Mouse (Mus musculus) brain, embryonic 18.5 days (tissue): ENCODE measurements around the gene Tgtp1.
"Not testable (repeated sequence)": the region's sequence is repeated elsewhere in the genome, so short reads cannot be mapped to it uniquely, and the experiment has no call there.

Experiments
- DNase-seq: peaks from one replicate; pipeline ENCODE4 v3.0.0-alpha.2; 2012; ENCODE audit warnings: low read depth, low spot score

The Tgtp1 gene

DNA sequence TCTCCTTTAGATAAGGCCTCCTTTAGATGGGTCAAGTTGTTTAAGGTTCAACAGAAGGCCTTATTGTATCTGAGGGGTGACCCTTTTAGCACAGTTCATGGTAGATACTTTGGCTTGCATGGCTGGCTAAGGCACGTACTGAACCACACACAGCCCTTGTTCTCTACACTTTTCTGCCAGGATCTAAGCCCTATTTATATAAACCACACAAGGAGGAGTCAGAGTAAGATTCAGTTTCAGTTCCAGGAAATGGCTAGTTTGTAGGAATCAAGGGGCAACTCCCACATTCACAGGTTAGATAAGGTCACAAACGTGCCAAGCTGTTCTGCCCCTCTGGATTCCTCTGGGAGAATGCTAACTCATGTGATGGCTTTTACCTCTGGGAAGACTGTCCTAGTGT lies at the start of gene Tgtp1:
Gene Tgtp1 (minus strand): TSS at position 155 of the 400 bp plus-strand sequence.
- not testable (repeated sequence) for DNase-seq

DNA sequence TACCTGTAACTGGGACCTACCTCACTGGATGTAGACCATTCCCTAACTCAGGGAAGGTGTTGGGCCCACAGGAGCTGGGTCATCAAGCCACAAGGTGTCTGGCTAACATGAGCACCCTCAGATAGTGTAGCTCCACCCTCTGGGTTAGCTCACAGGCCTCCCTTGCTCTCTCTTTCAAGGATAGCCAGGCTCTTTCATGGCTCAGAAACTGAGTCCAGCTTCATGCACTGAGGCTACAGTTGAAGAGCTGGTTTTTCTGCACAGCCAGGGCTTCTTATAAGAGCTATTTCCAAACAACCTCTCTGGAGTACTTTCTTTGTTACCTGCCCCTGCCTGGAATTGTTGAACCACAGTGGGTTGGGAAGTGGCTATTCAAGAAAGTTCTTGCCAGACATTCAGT lies 18.1 kb upstream of the Tgtp1 start:
- not testable (repeated sequence) for DNase-seq

DNA sequence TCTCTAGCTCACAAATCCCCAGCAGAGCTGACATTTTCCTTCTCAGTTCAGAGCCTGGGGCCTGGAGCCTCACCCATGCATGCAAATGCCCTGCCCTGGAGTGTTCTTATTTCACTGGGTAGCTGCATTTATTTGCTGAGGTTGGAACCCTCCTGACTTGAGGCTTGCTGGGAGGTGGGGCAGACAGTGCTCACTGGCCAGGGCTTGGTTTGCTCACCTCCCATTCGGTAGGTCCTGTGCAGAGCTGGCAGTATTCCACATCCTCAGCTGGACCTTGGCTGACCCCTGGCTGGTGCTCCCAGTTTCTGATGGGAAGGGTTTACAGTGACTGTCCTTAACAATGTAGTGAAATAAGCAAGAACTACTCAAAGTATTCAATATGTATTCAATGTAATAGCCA lies 12.8 kb upstream of the Tgtp1 start:
- not testable (repeated sequence) for DNase-seq

DNA sequence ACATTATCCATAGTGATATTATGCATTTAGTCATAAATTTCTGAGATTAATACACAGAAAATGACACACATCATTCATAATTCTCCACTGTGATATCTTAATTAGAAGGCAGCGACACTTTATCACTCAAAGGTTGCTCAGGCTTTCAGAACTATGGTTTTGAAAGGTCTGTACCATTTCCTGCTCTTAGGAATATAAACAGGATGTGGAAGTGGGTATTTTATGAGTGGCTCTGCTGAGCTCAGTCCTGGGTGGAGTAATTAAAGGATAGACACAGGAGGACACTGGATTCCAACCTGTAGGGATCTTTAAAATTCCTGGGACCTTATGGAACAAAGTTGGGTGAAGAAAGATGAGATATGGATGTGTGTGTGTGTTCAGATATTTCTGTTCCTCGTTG lies 12.3 kb upstream of the Tgtp1 start:
- DNase-seq: not testable (repeated sequence)

DNA sequence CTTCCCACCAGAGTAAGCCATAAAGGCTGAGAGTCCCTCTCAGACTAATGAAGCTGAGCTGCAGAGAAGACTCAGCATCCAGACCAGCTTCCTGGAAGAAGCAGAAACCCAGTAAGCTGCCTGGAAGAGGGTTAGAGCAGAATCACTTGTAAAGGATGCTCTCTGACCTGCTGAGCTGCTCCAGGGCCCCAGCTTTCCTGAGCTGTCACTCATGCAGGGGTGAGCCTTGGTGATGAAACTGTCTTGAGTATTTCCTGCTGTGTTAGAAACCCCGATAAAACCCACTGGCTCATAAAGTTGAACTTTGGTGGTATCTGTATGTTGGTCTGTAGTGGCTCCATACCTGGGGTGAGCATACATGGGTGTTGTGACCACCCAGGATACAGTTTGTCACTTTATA lies 6.4 kb upstream of the Tgtp1 start:
- DNase-seq: not testable (repeated sequence)

DNA sequence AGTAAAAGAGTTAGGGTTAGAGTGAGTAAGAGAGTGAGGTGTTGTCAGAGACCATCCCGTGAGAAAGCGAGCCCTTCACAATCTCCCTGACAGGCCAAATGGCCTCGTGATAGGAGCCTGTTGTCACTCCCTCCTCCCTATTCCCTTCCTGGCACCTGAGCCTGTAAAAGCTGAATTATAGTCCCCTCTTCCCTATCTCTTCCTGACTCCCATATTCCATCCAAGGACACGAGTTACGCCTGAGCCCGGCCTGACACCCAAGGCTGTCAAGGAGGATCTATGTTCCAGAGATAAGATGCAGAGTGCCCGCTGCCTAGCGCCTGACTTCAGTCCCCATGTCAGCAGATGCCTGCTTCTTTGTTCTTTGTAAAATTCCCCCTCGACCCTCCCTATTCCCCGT lies 676 bp downstream of the Tgtp1 start:
- not testable (repeated sequence) for DNase-seq

DNA sequence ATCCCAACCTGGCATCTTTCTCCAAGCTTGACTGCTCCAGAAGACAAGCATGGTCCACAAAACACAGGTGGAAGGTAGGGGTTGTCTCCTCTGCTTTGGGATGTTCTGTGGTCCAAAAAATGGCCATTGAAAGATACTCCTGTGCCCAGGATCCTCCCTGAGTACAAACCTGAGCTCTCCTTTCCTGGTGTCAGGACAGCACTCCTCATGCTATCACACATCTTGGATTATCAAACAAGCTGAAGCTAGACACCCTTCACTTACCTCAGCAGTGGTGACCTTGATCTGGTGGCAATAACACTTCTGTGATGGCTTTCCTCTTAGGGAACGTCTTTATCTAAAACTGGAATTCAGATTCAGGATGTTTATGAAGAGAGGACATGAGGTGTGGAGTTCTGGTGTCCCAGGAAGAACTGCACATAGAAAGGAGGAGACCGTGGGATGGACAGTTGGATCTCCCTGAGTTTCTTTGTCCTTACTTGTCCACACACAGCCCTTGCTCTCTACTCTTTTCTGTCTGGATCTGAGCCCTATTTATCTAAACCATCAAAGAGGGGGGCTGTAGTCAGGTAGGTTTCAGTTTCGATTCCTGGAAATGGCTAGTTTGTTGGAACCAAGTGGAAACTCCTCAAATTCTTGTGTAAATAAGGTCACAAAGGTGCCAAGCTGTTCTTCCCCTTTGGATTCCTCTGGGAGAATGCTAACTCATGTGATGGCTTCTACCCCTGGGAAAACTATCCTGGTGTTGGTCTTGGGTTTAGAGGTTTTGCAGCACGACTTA lies 2.0 kb downstream of the Tgtp1 start, which contains the start of gene Gm12185:
Gene Gm12185 (minus strand): TSS at position 487 of the 781 bp plus-strand sequence.
- not testable (repeated sequence) for DNase-seq

DNA sequence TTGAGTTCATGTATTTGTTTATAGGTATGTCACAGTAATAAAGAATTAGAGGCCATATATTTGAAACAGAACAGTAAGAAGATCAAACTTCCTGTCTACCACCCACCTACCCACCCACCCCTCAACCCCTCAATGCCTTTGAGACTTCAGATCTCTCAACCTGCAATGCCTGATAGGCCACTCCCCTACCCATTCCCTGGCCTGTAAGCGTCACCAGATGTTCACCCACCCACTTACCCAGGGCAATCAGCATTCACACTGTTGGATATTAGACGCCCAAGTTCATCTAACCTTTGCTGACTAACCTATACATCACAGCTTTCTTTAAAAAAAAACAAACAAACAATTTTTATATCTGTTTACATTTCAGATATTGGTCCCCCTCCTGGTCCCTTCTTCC lies 4.0 kb downstream of the Tgtp1 start:
- not testable (repeated sequence) for DNase-seq

DNA sequence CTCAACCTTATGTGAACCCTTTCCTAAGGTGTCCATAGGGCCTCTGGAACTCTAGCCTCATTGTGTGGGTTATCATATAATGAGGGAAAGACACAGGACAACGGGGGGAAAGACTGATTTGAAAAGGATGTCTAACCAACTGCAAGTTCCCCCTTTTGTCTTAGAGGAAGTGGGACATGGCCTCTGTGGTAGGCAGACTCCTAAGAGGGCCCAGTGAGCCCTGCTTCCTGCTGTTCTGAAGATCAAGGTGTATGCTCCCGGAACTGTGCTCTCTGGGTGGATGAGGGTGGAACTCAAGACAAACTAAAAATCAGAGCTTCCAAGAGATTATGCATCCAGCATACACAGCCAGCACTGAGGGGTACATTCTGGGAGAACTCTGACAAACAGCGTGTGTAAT lies 5.8 kb downstream of the Tgtp1 start:
- DNase-seq: not testable (repeated sequence)

DNA sequence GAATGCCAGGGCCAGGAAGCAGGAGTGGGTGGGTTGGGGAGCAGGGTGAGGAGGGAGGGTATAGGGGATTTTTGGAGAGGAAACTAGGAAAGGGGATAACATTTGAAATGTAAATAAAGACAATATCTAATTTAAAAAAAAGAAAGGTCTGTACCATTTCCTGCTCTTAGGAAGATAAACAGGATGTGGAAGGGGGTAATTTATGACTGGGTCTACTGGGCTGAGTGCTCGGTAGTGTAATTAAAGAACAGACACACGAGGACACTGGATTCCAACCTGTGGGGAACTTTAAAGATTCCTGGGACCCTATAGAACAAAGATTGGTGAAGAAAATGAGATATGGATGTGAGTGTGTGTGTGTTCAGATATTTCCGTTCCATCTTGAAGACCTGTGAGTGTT lies 11.1 kb downstream of the Tgtp1 start:
- not testable (repeated sequence) for DNase-seq

DNA sequence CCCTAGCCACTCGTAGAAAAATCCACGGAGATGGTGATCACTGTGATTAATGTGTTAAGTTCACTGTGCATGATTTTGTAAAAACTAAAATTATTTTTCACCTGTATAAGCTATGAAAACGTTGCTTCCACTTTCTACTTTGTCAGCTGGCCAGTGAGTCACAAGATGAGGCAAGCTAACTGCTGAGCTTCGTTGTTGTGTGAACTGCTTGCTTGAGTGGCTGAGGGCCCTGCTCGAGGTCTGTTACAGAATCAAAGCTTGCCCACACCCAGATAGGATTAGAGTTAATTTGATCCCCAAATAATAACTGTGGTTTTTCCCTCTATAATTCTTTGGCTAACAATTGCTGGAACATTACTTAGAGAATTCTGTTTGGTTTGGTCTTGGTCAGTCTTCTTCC lies 13.9 kb downstream of the Tgtp1 start:
- DNase-seq: not testable (repeated sequence)

DNA sequence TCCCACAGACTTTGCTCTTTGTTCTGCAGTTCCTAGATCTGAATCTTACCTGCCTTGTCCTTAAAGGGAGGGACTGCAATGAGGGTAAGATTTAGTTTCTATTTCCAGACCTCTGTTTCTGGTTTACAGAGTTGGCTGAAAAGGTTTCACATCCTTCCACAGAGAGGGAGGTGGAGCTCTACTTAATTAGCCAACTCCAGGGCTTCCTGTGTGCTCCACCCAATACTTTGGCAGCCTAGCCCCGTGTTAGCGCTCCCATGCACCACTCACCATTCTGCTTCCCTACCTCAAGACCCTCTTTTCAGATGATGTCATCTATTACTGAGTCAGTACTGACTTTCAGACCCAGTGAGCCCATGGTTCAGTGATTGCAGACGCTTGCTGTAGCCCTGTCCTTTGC lies 14.7 kb downstream of the Tgtp1 start, which contains the start of gene 9930111J21Rik1:
Gene 9930111J21Rik1 (minus strand): TSS at position 148 of the 400 bp plus-strand sequence.
- not testable (repeated sequence) for DNase-seq

DNA sequence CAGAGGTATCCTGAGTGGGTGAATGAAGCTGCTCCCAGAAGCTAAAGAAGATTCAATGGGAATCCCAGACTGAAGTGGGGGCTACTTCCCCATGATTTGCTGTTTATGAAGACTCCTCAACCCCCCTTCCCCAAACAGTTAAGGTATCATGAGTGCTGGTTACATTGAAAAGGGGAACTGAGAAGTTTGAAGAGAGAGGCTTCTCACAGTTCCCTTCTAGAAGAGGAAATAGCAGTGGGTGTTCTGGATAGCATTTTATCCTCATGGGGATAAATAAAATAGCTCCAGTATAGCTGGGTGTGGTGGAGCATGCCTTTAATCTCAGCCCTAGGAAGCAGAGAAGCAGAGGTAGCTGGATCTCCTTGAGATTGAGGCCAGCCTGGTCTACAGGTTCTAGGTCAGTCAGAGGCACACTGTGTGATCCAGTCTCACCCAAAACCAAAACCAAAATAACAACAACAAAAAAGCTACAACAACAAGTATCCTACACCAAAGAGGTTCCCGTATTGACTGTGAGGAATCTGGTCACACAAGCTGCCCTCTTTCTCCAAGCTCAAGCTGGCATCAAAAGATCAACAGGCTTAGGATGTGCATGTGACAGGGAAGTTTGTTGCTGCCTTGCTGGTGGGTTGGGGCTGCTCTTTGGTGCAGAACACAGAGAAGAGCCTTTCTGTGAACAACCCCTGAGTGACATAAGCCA lies 15.6 kb downstream of the Tgtp1 start, which contains the start of gene Olfr56:
Gene Olfr56 (plus strand): TSS at position 650 of the 700 bp plus-strand sequence.
- DNase-seq: not testable (repeated sequence)

DNA sequence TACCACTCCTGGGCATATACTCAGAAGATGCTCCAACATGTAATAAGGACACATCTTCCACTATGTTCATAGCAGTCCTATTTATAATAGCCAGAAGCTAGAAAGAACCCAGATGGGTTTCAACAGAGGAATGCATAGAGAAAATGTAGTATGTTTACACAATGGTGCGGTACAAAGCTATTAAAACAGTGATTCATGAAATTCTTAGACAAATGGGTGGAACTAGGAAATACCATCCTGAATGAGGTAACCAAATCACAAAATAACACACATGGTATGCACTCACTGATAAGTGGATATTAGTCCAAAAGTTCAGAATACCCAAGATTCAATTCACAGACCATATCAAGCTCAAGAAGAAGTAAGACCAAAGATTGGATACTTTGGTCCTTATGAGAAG lies 19.3 kb downstream of the Tgtp1 start:
- DNase-seq: not testable (repeated sequence)

DNA sequence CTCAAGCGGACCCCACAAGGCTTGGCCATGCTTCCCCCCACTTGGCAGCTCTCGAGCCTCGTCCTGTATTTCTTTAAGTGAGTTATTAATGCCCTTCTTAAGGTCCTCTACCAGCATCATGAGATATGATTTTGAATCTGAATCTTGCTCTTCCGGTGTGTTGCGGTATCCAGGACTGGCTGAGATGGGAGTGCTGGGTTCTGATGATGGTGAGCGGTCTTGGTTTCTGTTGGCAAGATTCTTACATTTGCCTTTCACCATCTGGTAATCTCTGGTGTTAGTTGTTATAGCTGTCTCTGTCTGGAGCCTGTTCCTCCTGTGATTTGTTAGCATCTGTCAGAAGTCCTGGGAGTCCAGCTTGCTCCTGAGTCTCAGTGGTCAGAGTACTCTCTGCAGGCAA lies 47.9 kb downstream of the Tgtp1 start, which contains the start of gene Psme2b:
Gene Psme2b (minus strand): TSS at position 101 of the 400 bp plus-strand sequence.
- not testable (repeated sequence) for DNase-seq

DNA sequence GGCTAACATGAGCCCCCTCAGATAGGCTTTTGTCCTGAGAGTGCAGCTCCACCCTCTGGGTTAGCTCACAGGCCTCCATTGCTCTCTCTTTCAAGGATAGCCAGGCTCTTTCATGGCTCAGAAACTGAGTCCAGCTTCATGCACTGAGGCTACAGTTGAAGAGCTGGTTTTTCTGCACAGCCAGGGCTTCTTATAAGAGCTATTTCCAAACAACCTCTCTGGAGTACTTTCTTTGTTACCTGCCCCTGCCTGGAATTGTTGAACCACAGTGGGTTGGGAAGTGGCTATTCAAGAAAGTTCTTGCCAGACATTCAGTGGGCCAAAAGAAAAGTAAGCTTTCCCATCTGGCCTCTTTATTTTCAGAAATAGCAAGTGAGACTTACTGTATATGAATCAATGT lies 54.7 kb downstream of the Tgtp1 start:
- not testable (repeated sequence) for DNase-seq
